Mouse (Mus musculus) large intestine, adult 2 months (tissue): ENCODE results near the gene Desi1. TPM values are rescaled to one million over a fixed set of nuclear protein-coding genes. Genes with fewer than 3 reads are reported as not detected.

Experiments used
- DNase-seq: peaks from one replicate; pipeline ENCODE4 v3.0.0-alpha.2; 2012; ENCODE audit warnings: low read depth, low spot score
- WGBS: fragments of 180-500 bp; shearing (Covaris S2); methylation state at CpG from one replicate; pipeline ENCODE4 v1.1.7; 2018; 5-methylcytosine and 5-hydroxymethylcytosine counted together
- polyA plus RNA-seq: library from polyadenylated mRNA; depleted of rRNA; stranded (reverse); fragments of >200 nt; gene quantifications from 2 replicates; pipeline ENCODE4 v1.2.3, GENCODE M21; 2012

Gene Desi1
- polyA plus RNA-seq, 1 experiment: 24.4 TPM

DNA sequence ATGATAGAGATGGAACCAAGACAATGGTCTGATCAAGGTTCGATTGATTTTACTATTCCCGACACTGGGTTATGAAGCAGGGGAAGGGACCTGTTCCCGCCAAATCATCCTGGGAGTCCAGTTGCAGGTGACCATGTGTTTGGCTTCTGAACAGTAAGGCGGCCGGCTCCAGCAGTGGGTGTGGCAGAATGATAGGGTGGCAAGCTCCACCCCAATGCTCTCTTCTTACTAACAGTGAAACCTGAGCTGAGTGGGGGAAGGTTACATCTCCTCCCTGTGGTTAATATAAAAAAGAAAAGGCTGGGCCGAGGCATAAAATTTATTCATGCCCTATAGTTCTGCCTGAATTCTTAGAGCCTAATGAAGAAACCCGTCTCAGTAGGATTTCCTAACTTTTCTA is 64.5 kb downstream of the Desi1 start:
- 30% methylated on average over 7 of the region's 7 CpGs for WGBS
- DNase-seq: no peak

- WGBS: 42% methylated on average over 2 of the region's 2 CpGs
- no peak for DNase-seq
These were observed 65.2 kb downstream of the Desi1 start for GRCm38 (mm10) chr15:81968447-81968846.

GRCm38 (mm10) chr15:81967821-81968220 is 65.8 kb downstream of the Desi1 start:
- 87% methylated on average over 5 of the region's 5 CpGs for WGBS
- no peak for DNase-seq

- 77% methylated on average over 13 of the region's 14 CpGs for WGBS
- DNase-seq: no peak
These were observed 67.4 kb downstream of the Desi1 start for GRCm38 (mm10) chr15:81966062-81966829.

- WGBS: 68% methylated on average over 4 of the region's 4 CpGs
- no peak for DNase-seq
These were observed 68.6 kb downstream of the Desi1 start for GRCm38 (mm10) chr15:81964980-81965545.

GRCm38 (mm10) chr15:81964262-81964661 is 69.4 kb downstream of the Desi1 start:
- 4% methylated on average over 1 of the region's 1 CpGs for WGBS
- DNase-seq: no peak

DNA sequence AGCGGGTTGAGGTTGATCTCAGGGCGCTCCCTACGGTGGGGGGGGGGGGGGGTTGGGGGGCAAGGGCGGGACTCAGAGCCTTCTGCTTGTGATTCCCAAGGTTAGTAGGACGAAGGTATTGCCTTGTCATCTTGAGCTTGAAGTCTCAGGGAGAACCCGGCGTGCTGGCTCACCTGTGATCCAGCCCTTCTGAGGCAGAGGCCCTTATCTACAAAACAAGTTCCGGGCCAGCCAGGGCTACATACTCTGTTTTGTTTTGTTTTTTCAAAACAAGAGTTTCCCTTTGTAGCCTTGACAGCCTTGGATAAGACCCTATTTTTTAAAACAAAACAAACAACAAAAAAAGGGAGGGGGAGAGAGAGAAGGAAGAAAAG is 72.6 kb downstream of the Desi1 start:
- WGBS: 0% methylated on average over 7 of the region's 8 CpGs
- DNase-seq: no peak

GRCm38 (mm10) chr15:81960171-81961077 is 73.2 kb downstream of the Desi1 start, which contains the start of gene Pmm1:
Gene Pmm1, minus strand, starts transcription at chr15:81960930.
- WGBS: under 1% methylated on average over 77 of the region's 77 CpGs
- DNase-seq: peak; percentile 97

GRCm38 (mm10) chr15:81958906-81959305 is 74.8 kb downstream of the Desi1 start:
- 70% methylated on average over 3 of the region's 3 CpGs for WGBS

DNA sequence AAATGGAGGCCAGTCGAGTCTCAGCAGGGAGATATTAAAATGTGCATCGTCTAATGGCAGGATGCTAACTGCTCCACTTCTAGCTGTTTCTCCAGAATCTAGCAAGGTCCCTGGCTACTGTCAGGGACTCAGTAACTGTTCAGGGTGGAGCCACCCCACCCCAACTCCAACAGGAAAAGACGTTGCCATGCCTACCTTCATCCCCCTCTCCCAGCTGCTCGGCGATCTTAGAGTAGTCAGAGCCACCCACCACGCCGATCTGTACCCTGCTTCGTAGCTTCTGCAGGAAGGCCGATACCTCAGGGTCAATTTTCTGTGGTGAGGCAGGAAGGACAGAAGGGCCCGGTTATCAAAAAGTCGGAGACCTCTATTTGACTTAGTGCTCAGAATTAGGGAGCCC is 76.1 kb downstream of the Desi1 start:
- DNase-seq: no peak
- WGBS: 86% methylated on average over 11 of the region's 11 CpGs

More at GRCm38 (mm10) chr15:81958906-81959305, 74.8 kb downstream of the Desi1 start:
- DNase-seq: no peak

DNA sequence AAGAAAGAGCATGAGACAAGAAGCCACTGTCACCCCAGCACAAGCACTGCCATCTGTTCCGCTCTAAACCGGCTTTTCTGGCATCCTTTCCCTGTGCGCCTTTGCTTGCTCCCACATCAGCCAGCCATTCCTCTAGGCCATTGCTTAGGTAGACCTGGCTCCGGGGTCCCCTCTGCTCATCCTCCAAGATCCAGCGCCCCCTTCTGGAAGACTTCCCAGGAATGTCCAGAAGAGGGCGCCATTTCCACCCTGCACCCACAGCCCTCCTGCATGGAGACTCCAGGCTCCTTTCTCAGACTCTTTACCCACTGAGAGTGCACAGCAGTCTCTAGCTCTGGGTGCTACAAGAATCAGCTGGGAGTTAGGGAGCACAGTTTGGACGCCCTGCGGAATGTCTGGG is 77.2 kb downstream of the Desi1 start:
- 67% methylated on average over 8 of the region's 8 CpGs for WGBS
- DNase-seq: no peak

GRCm38 (mm10) chr15:81955414-81955813 is 78.2 kb downstream of the Desi1 start:
- WGBS: 96% methylated on average over 15 of the region's 15 CpGs
- no peak for DNase-seq

- WGBS: 85% methylated on average over 6 of the region's 6 CpGs
- no peak for DNase-seq
These were observed 78.9 kb downstream of the Desi1 start for GRCm38 (mm10) chr15:81954716-81955115.

GRCm38 (mm10) chr15:81954151-81954583 is 79.5 kb downstream of the Desi1 start:
- 51% methylated on average over 9 of the region's 9 CpGs for WGBS
- no peak for DNase-seq

GRCm38 (mm10) chr15:81952310-81952709 is 81.4 kb downstream of the Desi1 start:
- 90% methylated on average over 4 of the region's 4 CpGs for WGBS
- no peak for DNase-seq

GRCm38 (mm10) chr15:81951159-81951558 is 82.5 kb downstream of the Desi1 start:
- DNase-seq: no peak
- WGBS: 90% methylated on average over 9 of the region's 9 CpGs

GRCm38 (mm10) chr15:81950716-81951115 is 82.9 kb downstream of the Desi1 start:
- WGBS: 84% methylated on average over 5 of the region's 5 CpGs
- DNase-seq: no peak

GRCm38 (mm10) chr15:81949476-81950131 is 84.1 kb downstream of the Desi1 start:
- no peak for DNase-seq
- 56% methylated on average over 11 of the region's 11 CpGs for WGBS

GRCm38 (mm10) chr15:81949076-81949475 is 84.6 kb downstream of the Desi1 start:
- DNase-seq: no peak
- WGBS: 79% methylated on average over 10 of the region's 10 CpGs
